Mouse (Mus musculus) embryonic fibroblast, embryonic 13.5 days (primary cell): ENCODE results near the gene Prr12. TPM values are rescaled to one million over a fixed set of nuclear protein-coding genes. Genes with fewer than 3 reads are reported as not detected.
A peak's percentile ranks its signal among the peaks of the same experiment; 100 is the strongest.

Source experiments
- H3K27ac ChIP-seq: 2 replicates; pipeline ENCODE4 v1.5.1; 2012; ENCODE audit warnings: low read length, control low read depth, inconsistent platforms; ENCODE audit not compliant: insufficient read depth
- H3K4me1 ChIP-seq: 2 replicates; pipeline ENCODE4 v1.6.1; 2011; ENCODE audit warnings: low read length; ENCODE audit not compliant: control insufficient read depth, insufficient read depth
- H3K4me3 ChIP-seq: 2 replicates; pipeline ENCODE4 v1.5.1; 2011; ENCODE audit warnings: mild to moderate bottlenecking, control low read depth, low read length; ENCODE audit not compliant: insufficient read depth
- CTCF ChIP-seq: IDR thresholded peaks from 2 replicates; pipeline ENCODE4 v1.5.1; 2011; ENCODE audit warnings: mild to moderate bottlenecking, control low read depth, low read length, moderate library complexity, borderline replicate concordance; ENCODE audit not compliant: insufficient read depth
- POLR2A ChIP-seq: IDR thresholded peaks from 2 replicates; pipeline ENCODE4 v1.6.1; 2011; ENCODE audit warnings: low read depth, mild to moderate bottlenecking, control low read depth, low read length, moderate library complexity
- polyA plus RNA-seq: library from polyadenylated mRNA; stranded (reverse); fragments of >200 nt; gene quantifications from 2 replicates; pipeline ENCODE4 v1.2.4, GENCODE M21; 2011; ENCODE audit warnings: low read depth; ENCODE audit not compliant: missing spikeins, insufficient read length

Gene Prr12
- polyA plus RNA-seq, 1 experiment, result 15.4 TPM

- H3K4me1 ChIP-seq, result no peaks in the 10 kb centered on the region
- peak within 1 kb of the TSS; percentile 99 for H3K27ac ChIP-seq
- H3K4me3 ChIP-seq, result peak within 1 kb of the TSS; percentile 97
- TF ChIP-seq POLR2A (peak; percentile 50), CTCF (no peak)
Measured at GRCm38 (mm10) chr7:45015957-45016612, 36.6 kb downstream of the Prr12 start, which contains the start of gene Scaf1. Scaf1 (minus strand) TSS chr7:45016363.

DNA sequence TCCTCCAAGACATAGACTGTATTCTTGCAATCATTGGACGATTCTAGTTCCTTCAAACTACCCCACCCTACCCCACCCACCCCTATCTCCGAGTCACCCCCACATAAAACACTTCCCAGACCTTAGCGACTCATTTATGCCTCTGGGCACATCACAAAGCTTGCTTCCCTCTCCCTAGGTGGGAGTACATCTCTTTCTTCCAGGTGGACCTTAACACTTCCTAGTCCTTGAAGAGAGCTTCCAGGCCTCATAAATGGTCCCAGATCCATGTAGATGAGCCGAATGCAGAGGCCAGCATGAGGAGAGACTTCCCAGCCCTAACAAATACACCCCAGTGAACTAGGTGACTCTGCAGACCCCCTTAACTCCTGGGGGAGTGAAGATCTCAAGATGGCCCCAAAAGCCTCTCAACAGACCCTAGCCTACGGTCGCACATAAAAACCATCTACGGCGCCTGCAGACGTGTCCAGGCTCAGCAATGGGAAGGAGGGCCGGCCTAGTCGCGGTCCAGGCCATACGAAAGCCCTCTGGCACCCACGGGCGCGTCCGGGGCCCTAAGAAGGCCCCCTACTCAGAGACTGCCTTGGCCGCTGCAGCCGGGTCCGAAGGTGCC is 37.2 kb downstream of the Prr12 start:
- TF ChIP-seq POLR2A (peak; percentile 55), CTCF (no peak)

DNA sequence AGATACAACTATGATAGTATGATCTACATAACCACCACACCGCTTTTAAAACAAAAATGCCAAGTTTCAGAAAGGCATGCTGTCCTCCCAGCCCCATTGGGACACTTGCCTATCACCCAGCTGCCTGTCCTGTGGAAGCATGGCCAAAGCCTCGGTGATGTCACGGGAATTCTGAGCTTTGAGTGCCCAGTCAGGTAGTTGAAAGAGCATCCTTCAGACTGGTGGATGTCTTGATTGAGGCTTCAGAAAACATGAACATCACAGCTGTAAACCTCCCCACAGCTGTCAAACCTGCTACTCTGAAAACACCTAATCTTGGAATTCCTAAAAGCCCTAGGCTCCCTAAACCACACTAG is 38.6 kb downstream of the Prr12 start:
- no peak overlapping the region for H3K4me3 ChIP-seq
- H3K4me1 ChIP-seq, result no peaks in the 10 kb centered on the region
- TF ChIP-seq CTCF (no peak), POLR2A (no peak)
- no peak overlapping the region for H3K27ac ChIP-seq

More for the DNA sequence above, 37.2 kb downstream of the Prr12 start:
- H3K27ac ChIP-seq, result peak overlapping the region; percentile 63
- H3K4me3 ChIP-seq, result peak overlapping the region; percentile 97
- no peaks in the 10 kb centered on the region for H3K4me1 ChIP-seq

DNA sequence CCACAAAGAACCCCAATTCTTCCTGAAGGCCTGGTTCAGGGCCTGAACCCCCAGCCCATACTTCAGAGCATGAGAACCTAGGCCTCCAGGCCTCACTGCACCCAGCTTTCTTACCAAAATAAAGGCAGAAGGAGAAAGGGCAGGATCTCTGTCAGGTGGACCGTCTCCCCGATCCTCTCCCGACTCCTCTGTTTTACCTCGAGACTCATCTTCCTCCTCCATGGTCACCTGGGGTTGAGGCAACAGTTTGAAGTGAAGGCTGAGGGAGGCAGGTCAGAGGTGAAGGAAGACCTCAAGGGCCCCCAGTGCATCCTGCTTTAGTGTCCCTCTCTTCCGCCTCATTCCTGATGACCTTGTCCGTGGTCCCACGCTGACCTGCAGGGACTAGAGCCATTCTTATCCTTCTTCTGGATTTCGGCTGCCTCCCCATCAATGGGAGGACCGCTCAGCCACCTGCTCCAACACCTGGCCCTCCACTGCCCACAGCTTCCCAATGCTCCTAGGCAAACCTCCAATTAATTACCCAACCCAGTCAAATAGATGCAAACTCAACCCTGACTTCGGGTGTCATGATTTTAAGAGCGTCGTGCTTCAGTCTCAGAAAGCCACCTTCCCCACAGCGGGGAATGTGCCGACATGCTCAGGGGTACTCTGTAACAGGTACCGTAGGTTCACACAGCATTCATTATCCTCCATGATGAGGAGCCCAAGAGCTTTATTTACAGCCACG is 39.1 kb downstream of the Prr12 start:
- Histone ChIP-seq H3K4me1 (no peaks in the 10 kb centered on the region), H3K4me3 (no peak overlapping the region), H3K27ac (no peak overlapping the region)
- TF ChIP-seq CTCF, result no peak
- TF ChIP-seq POLR2A, result no peak

GRCm38 (mm10) chr7:45012824-45013223 is 39.9 kb downstream of the Prr12 start:
- Histone ChIP-seq H3K27ac (no peak overlapping the region), H3K4me3 (no peak overlapping the region), H3K4me1 (no peaks in the 10 kb centered on the region)
- TF ChIP-seq CTCF, result no peak
- TF ChIP-seq POLR2A, result no peak

DNA sequence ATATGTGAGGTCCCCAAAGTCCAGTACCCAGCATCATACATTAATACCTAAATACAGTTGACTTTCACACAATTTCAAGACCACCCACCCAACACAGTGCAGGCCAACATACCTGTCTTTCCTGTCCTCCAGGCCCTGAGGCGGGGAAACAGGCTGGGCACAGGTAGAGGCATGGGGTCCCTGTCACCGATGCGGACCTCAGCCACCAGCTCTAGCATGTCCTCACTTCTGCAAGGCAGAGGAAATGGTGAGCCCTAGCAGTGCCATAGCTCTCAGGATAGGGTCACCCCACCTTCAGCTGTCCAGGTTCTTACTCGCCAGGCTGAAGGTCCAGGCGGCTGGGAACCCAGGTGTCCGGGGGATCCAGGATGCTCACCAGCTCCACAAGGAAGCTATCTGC is 40.7 kb downstream of the Prr12 start:
- H3K27ac ChIP-seq, result no peak overlapping the region
- H3K4me1 ChIP-seq, result no peaks in the 10 kb centered on the region
- H3K4me3 ChIP-seq, result no peak overlapping the region
- TF ChIP-seq CTCF (no peak), POLR2A (no peak)

GRCm38 (mm10) chr7:45008411-45008810 is 44.3 kb downstream of the Prr12 start:
- no peak overlapping the region for H3K27ac ChIP-seq
- TF ChIP-seq POLR2A (no peak), CTCF (no peak)
- no peaks in the 10 kb centered on the region for H3K4me1 ChIP-seq
- H3K4me3 ChIP-seq, result no peak overlapping the region

- TF ChIP-seq CTCF, result no peak
- no peak for TF ChIP-seq POLR2A
- Histone ChIP-seq H3K27ac (no peak overlapping the region), H3K4me3 (no peak overlapping the region), H3K4me1 (no peaks in the 10 kb centered on the region)
Measured at GRCm38 (mm10) chr7:45007846-45008245, 44.8 kb downstream of the Prr12 start.

- TF ChIP-seq POLR2A (no peak), CTCF (no peak)
- H3K4me1 ChIP-seq, result no peaks in the 10 kb centered on the region; the same call in 1 of the 2 replicates
- no peak overlapping the region for H3K27ac ChIP-seq
- no peak overlapping the region for H3K4me3 ChIP-seq
Measured at GRCm38 (mm10) chr7:45007141-45007540, 45.5 kb downstream of the Prr12 start.

GRCm38 (mm10) chr7:45006503-45006902 is 46.2 kb downstream of the Prr12 start:
- Histone ChIP-seq H3K4me1 (no peaks in the 10 kb centered on the region; the same call in 1 of the 2 replicates), H3K4me3 (no peak overlapping the region), H3K27ac (no peak overlapping the region)
- no peak for TF ChIP-seq POLR2A
- TF ChIP-seq CTCF, result no peak
